Mouse (Mus musculus): Measurements from ENCODE around the gene Diras2. TPM values are rescaled to one million over a fixed set of nuclear protein-coding genes. Genes with fewer than 3 reads are reported as not detected.

Diras2 gene
- polyA plus RNA-seq, 1 experiment from 2014 or later = 0.69 TPM

Other genes with a start within 250 kb of the Diras2 start
- 3.3 and 3.4 TPM in 2 replicates for gene Syk, start 51.9 kb upstream of the Diras2 start, polyA plus RNA-seq (2016; fragmentation: Nextera tagmentation; extraction: Ambion mirVana)

Data from embryonic facial prominence, embryonic 12.5 days (tissue).